Mouse (Mus musculus) CD4-positive helper T cell, adult 2 months (primary cell): ENCODE data around the gene Gstcd.

Source experiments
- DNase-seq: peaks from one replicate; pipeline ENCODE4 v3.0.0-alpha.2; 2012; ENCODE audit warnings: low read depth, missing footprints, low spot score

Gstcd gene

GRCm38 (mm10) chr3:133091664-133092273, at the start of gene Gstcd, which contains the start of gene Ints12:
Gstcd (minus strand) TSS chr3:133092033.
Ints12 (plus strand) TSS chr3:133091840.
- DNase-seq: peak; percentile 95

- no peak for DNase-seq
Observed at GRCm38 (mm10) chr3:133132611-133133010, 40.8 kb upstream of the Gstcd start.

GRCm38 (mm10) chr3:133131372-133131771, 39.5 kb upstream of the Gstcd start:
- no peak for DNase-seq

GRCm38 (mm10) chr3:133113281-133113680, 21.4 kb upstream of the Gstcd start:
- DNase-seq: no peak

- DNase-seq: no peak
Observed at GRCm38 (mm10) chr3:133111741-133112140, 19.9 kb upstream of the Gstcd start.

- no peak for DNase-seq
Observed at GRCm38 (mm10) chr3:133109844-133110243, 18.0 kb upstream of the Gstcd start.

GRCm38 (mm10) chr3:133108731-133109130, 16.9 kb upstream of the Gstcd start:
- DNase-seq: no peak

- no peak for DNase-seq
Observed at GRCm38 (mm10) chr3:133104436-133104835, 12.6 kb upstream of the Gstcd start.

- no peak for DNase-seq
Observed at GRCm38 (mm10) chr3:133103768-133104167, 11.9 kb upstream of the Gstcd start.

GRCm38 (mm10) chr3:133098909-133099308, 7.1 kb upstream of the Gstcd start:
- no peak for DNase-seq

- no peak for DNase-seq
Observed at GRCm38 (mm10) chr3:133098336-133098735, 6.5 kb upstream of the Gstcd start.

- DNase-seq: no peak
Observed at GRCm38 (mm10) chr3:133097936-133098335, 6.1 kb upstream of the Gstcd start.

- no peak for DNase-seq
Observed at GRCm38 (mm10) chr3:133094305-133094704, 2.5 kb upstream of the Gstcd start.

GRCm38 (mm10) chr3:133092936-133093335, 1.1 kb upstream of the Gstcd start:
- no peak for DNase-seq

GRCm38 (mm10) chr3:133092274-133092853, 531 bp upstream of the Gstcd start:
- DNase-seq: no peak

GRCm38 (mm10) chr3:133091121-133091663, 641 bp downstream of the Gstcd start:
- DNase-seq: no peak

- peak; percentile 12 for DNase-seq
Observed at GRCm38 (mm10) chr3:133090247-133091120, 1.3 kb downstream of the Gstcd start.

- DNase-seq: peak; percentile 54
Observed at GRCm38 (mm10) chr3:133085858-133086257, 6.0 kb downstream of the Gstcd start.

- no peak for DNase-seq
Observed at GRCm38 (mm10) chr3:133082736-133083135, 9.1 kb downstream of the Gstcd start.

GRCm38 (mm10) chr3:133075560-133075959, 16.3 kb downstream of the Gstcd start:
- DNase-seq: no peak

GRCm38 (mm10) chr3:133052068-133052467, 39.8 kb downstream of the Gstcd start:
- DNase-seq: no peak

- DNase-seq: no peak
Observed at GRCm38 (mm10) chr3:133033145-133033755, 58.6 kb downstream of the Gstcd start.
